Comparison of ENCODE assay signal across 27 mouse cellular contexts in the genomic region with DNA sequence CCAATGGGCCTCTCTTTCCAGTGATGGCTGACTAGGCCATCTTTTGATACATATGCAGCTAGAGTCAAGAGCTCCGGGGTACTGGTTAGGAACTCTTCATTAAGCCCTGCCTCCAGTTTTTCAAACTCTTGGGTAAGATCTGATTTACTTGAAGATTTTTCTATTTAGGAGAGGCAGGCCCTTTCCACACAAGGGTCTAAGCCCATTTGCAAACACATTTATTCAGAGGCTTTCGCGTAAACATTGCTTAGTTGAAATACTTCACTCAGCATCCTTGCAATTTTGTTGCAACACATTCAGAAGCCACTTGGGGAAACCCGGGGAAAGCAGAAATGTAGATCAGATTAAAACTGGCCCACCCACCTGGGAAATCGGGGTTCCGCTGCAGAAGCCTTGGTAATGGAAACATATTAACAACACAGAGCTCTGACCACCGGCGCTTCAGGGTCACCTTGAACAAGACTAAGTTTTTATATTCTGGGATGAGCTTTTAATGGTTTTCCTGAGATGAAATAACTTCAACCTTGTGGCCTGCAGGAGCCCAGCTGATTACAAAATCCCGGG. TPM values are rescaled to one million over a fixed set of nuclear protein-coding genes. Genes with fewer than 3 reads are reported as not detected.
DNase-seq lines count a peak whose midpoint lies in the region; ATAC-seq lines count a peak whose summit lies in the region.
"Had no signal": no experiment of that assay in that cellular context is flagged by ENCODE, and none has a peak within 500 bp of the region (broad histone marks: within the 10 kb centered on the region; RNA-seq: fewer than 3 reads in every experiment).

No protein-coding gene starts in this region.

- intact Hi-C loops in heart, postnatal 10 days (cut with DNase I) = loop anchor here (1.0 kb wide), 2 partner anchors 66 to 103 kb away; no protein-coding TSS in a partner anchor

- DNase-seq in cerebellum, adult 8-10 months = peak; percentile 17
- no peak for DNase-seq in cerebellum, postnatal 14 days
- DNase-seq in heart, postnatal 10 days = no peak
- DNase-seq in neural tube, embryonic 10.5 days (ENCODE audit: extremely low spot score, low spot score) = no peak
- no peak for DNase-seq in ovary, postnatal 14 days (ENCODE audit: low spot score)
- DNase-seq: adrenal gland, postnatal 14 days; B cell, adult 2 months; cerebellum, postnatal 25 days; gastrocnemius, postnatal 36 days; heart, adult 18-20 months; heart, postnatal 36 days; kidney, adult 11 months had no signal

- H3K4me1 ChIP-seq in heart, embryonic 11.5 days (ENCODE audit: control insufficient read depth, insufficient read depth, low read length) = peaks cover 56% of the 10 kb centered on the region
- peaks cover 50% of the 10 kb centered on the region for H3K4me1 ChIP-seq in neural tube, embryonic 15.5 days

- WGBS in heart, embryonic 11.5 days (ENCODE audit: insufficient replicate concordance) = 78% methylated on average over 9 of the region's 9 CpGs
- WGBS in neural tube, embryonic 15.5 days = 77% methylated on average over 9 of the region's 9 CpGs

- no peak for ATAC-seq in heart, embryonic 11.5 days (replicated peaks; ENCODE audit: insufficient number of reproducible peaks, low FRiP score, low TSS enrichment)
- ATAC-seq in neural tube, embryonic 15.5 days (ENCODE audit: low FRiP score) = no peak
- ATAC-seq: activated CD4-positive, CD25-positive, alpha-beta regulatory T cell, adult 4 months; CD4-positive, CD25-positive, alpha-beta regulatory T cell, adult 4 months; forebrain, embryonic 15.5 days; hindbrain, postnatal 0 days; Patski had no signal

- H3K36me3 ChIP-seq in heart, embryonic 11.5 days (ENCODE audit: control insufficient read depth, insufficient read depth, low read length) = no peaks in the 10 kb centered on the region
- no peaks in the 10 kb centered on the region for H3K36me3 ChIP-seq in neural tube, embryonic 15.5 days
- H3K36me3 ChIP-seq: embryonic facial prominence, embryonic 12.5 days; forebrain, embryonic 15.5 days; heart, embryonic 15.5 days; hindbrain, embryonic 12.5 days had no signal

- no peak overlapping the region for H3K9ac ChIP-seq in heart, embryonic 11.5 days (ENCODE audit: low read depth, low read length)
- no peak overlapping the region for H3K9ac ChIP-seq in neural tube, embryonic 15.5 days (replicated peaks)
- H3K9ac ChIP-seq: embryonic facial prominence, embryonic 12.5 days; heart, embryonic 15.5 days; hindbrain, embryonic 12.5 days had no signal

- 0 out of 2 replicates have a peak overlapping the region, but pooled peaks have one; percentile 35 for H3K27ac ChIP-seq in heart, embryonic 11.5 days (ENCODE audit: low read depth, low read length)
- 0 out of 2 replicates have a peak overlapping the region, but pooled peaks have one; percentile 18 for H3K27ac ChIP-seq in neural tube, embryonic 15.5 days (replicated peaks)
- H3K27ac ChIP-seq: embryonic facial prominence, embryonic 12.5 days; hindbrain, embryonic 12.5 days; hindbrain, postnatal 0 days had no signal

- H3K4me3 ChIP-seq in heart, embryonic 11.5 days (ENCODE audit: low read depth, low read length) = no peak overlapping the region
- H3K4me3 ChIP-seq in neural tube, embryonic 15.5 days (replicated peaks) = no peak overlapping the region
- H3K4me3 ChIP-seq: embryonic facial prominence, embryonic 12.5 days; forebrain, embryonic 15.5 days; heart, embryonic 15.5 days; hindbrain, embryonic 12.5 days had no signal

- no peaks in the 10 kb centered on the region for H3K9me3 ChIP-seq in heart, embryonic 11.5 days (replicated peaks; ENCODE audit: control insufficient read depth, low read length)
- no peaks in the 10 kb centered on the region for H3K9me3 ChIP-seq in neural tube, embryonic 15.5 days (replicated peaks)
- H3K9me3 ChIP-seq: embryonic facial prominence, embryonic 12.5 days; forebrain, embryonic 15.5 days; heart, embryonic 15.5 days; hindbrain, embryonic 12.5 days had no signal

- no peaks in the 10 kb centered on the region for H3K27me3 ChIP-seq in heart, embryonic 11.5 days (ENCODE audit: control insufficient read depth, insufficient read depth, low read length)
- H3K27me3 ChIP-seq in neural tube, embryonic 15.5 days (replicated peaks) = no peaks in the 10 kb centered on the region
- H3K27me3 ChIP-seq: embryonic facial prominence, embryonic 12.5 days; forebrain, embryonic 15.5 days; heart, embryonic 15.5 days; hindbrain, embryonic 12.5 days; Patski had no signal

- H3K4me2 ChIP-seq in heart, embryonic 11.5 days = no peak overlapping the region
- no peak overlapping the region for H3K4me2 ChIP-seq in neural tube, embryonic 15.5 days
- H3K4me2 ChIP-seq: embryonic facial prominence, embryonic 12.5 days; hindbrain, embryonic 12.5 days had no signal

RNA-seq across cellular contexts. Expression of a gene that starts 34.7 kb away (rescaled TPM):
- 167 and 169 TPM in 2 replicates for polyA plus RNA-seq in heart, embryonic 11.5 days (2014; fragmentation: Nextera tagmentation; extraction: Ambion mirVana)
- 10 to 100 TPM; 80.7 to 99.8 TPM for total RNA-seq in heart, postnatal 10 days (2021)
- polyA plus RNA-seq in neural tube, embryonic 15.5 days (2015; fragmentation: Nextera tagmentation; extraction: Ambion mirVana) = 12.4 and 52.6 TPM in 2 replicates

RNA-seq across cellular contexts. Expression of a gene that starts 41.5 kb away (rescaled TPM):
- 1,237 and 1,376 TPM in 2 replicates for polyA plus RNA-seq in heart, embryonic 11.5 days (2014; fragmentation: Nextera tagmentation; extraction: Ambion mirVana)
- 100 to 1,000 TPM; 263 to 273 TPM for total RNA-seq in heart, postnatal 10 days (2021)
- 10,639 and 13,509 TPM in 2 replicates for polyA plus RNA-seq in neural tube, embryonic 15.5 days (2015; fragmentation: Nextera tagmentation; extraction: Ambion mirVana)

RNA-seq across cellular contexts. Expression of a gene that starts 41.7 kb away (rescaled TPM):
- polyA plus RNA-seq in heart, embryonic 11.5 days (2014; fragmentation: Nextera tagmentation; extraction: Ambion mirVana) = not detected in 2 replicates
- total RNA-seq in heart, postnatal 10 days (2021) = not detected
- polyA plus RNA-seq in neural tube, embryonic 15.5 days (2015; fragmentation: Nextera tagmentation; extraction: Ambion mirVana) = not detected in 2 replicates
- total RNA-seq: adrenal gland, adult 18-20 months; adrenal gland, postnatal 14 days; gastrocnemius, adult 8-10 months; gastrocnemius, postnatal 36 days; heart, adult 18-20 months; heart, postnatal 36 days; MEL had no signal
- polyA plus RNA-seq: activated CD4-positive, CD25-positive, alpha-beta regulatory T cell, adult 4 months; CD4-positive, CD25-positive, alpha-beta regulatory T cell, adult 4 months; embryonic facial prominence, embryonic 12.5 days; forebrain, embryonic 11.5 days; forebrain, embryonic 15.5 days; heart, embryonic 15.5 days; hindbrain, embryonic 12.5 days; hindbrain, postnatal 0 days; intestine, embryonic 14.5 days; Patski had no signal

RNA-seq across cellular contexts. Expression of a gene that starts 59.9 kb away (rescaled TPM):
- polyA plus RNA-seq in heart, embryonic 11.5 days (2014; fragmentation: Nextera tagmentation; extraction: Ambion mirVana) = 0.09 and 0.59 TPM in 2 replicates
- under 1 TPM; 0.27 to 0.53 TPM for total RNA-seq in heart, postnatal 10 days (2021)
- 185 and 209 TPM in 2 replicates for polyA plus RNA-seq in neural tube, embryonic 15.5 days (2015; fragmentation: Nextera tagmentation; extraction: Ambion mirVana)
- total RNA-seq: MEL had no signal
- polyA plus RNA-seq: activated CD4-positive, CD25-positive, alpha-beta regulatory T cell, adult 4 months; CD4-positive, CD25-positive, alpha-beta regulatory T cell, adult 4 months had no signal
